Mouse (Mus musculus) kidney, adult 2 months (tissue): ENCODE results near the gene Mtg2.

ENCODE experiments used
- CTCF ChIP-seq: fragments of 200-500 bp; conservative IDR thresholded peaks from 2 replicates; pipeline ENCODE4 v1.5.1; 2011; ENCODE audit warnings: low read depth, mild to moderate bottlenecking, control low read depth, low read length, moderate library complexity, mixed read lengths; ENCODE audit not compliant: insufficient read depth, insufficient read length
- POLR2A ChIP-seq: fragments of 200-500 bp; IDR thresholded peaks from one replicate; pipeline ENCODE4 v1.6.1; 2011; ENCODE audit warnings: low read depth, low read length, control low read depth

GRCm38 (mm10) chr2:180135414-180135813, 65.0 kb downstream of the Mtg2 start:
- TF ChIP-seq POLR2A (no peak), CTCF (no peak)
